Mouse (Mus musculus): Measurements from ENCODE around the gene Sfrp2. TPM values are rescaled to one million over a fixed set of nuclear protein-coding genes. Genes with fewer than 3 reads are reported as not detected.

Sfrp2 gene
- total RNA-seq, 2 experiments from 2014 or later = 4.7 to 5.0 TPM

Other genes starting within 250 kb of the Sfrp2 start
- gene Tlr2, start 75.4 kb downstream of the Sfrp2 start, total RNA-seq (2021) = under 1 TPM; 0.45 to 0.90 TPM

All from layer of hippocampus, postnatal 14 days (tissue).